Mouse (Mus musculus): ENCODE results near the gene Klhl7. TPM values are rescaled to one million over a fixed set of nuclear protein-coding genes. Genes with fewer than 3 reads are reported as not detected.

Gene Klhl7
- total RNA-seq, 2 experiments from 2014 or later = 89.5 to 98.3 TPM

DNA sequence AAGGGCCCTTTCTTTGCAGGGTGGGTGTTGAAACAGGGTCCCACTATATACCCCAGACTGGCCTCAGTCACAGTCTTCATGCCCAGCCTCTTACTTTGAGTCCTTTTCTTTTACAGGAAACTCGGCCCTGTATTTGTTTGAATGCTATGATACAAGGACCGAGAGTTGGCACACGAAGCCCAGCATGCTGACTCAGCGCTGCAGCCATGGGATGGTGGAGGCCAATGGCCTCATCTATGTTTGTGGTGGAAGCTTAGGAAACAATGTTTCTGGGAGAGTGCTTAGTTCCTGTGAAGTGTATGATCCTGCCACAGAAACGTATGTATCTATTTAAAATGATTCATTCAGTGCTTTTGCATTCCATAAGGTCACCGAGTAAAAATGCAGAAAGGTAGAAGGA, 56.4 kb downstream of the Klhl7 start:
- DNase-seq (ENCODE audit: low spot score in 2 of 2) = no peak
- intact Hi-C loops (cut with DNase I) = no loop called here

GRCm38 (mm10) chr5:24164789-24165445, 64.5 kb downstream of the Klhl7 start, which contains the start of gene Nupl2:
Nupl2 (plus strand) TSS chr5:24164963.
- intact Hi-C loops (cut with DNase I) = loop anchor here (1.0 to 5.0 kb wide), 4 partner anchors 65 to 323 kb away; partner anchors contain the start of genes Abcb8, Atg9b, Klhl7 and Nos3
- peak; percentile 97 for DNase-seq (ENCODE audit: low spot score in 2 of 2)

GRCm38 (mm10) chr5:24167263-24167662, 66.9 kb downstream of the Klhl7 start:
- peak in 1 of 2 experiments; percentile 31 for DNase-seq (ENCODE audit: low spot score in 2 of 2)
- intact Hi-C loops (cut with DNase I) = loop anchor here (2.0 to 5.0 kb wide), 4 partner anchors 94 to 325 kb away; partner anchors contain the start of genes Abcb8, Atg9b, Nos3 and Tomm7

DNA sequence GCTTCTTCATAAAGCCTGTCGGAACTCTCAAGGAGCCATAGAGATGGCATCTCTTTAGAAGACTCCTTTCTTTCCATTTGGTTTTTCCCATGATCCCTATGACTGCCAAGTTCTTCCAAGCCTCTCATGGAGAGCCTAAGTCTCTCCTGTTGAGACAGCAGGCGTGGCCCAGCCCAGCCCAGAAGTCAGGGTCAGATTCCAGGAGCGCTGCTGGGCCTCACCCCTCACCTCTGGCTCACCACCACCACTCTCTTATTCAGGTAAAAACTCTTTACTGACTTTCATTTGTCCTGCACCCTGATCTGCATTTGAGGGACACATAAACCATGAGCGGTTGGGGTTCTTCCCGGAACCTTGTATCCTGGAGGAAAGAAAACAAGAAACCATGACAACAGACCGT, 69.5 kb downstream of the Klhl7 start:
- intact Hi-C loops (cut with DNase I) = loop anchor here (5.0 kb wide), 3 partner anchors 192 to 328 kb away; partner anchors contain the start of genes Abcb8, Atg9b, Nos3 and Tomm7
- DNase-seq (ENCODE audit: low spot score in 2 of 2) = no peak

- intact Hi-C loops (cut with DNase I) = no loop called here
- no peak for DNase-seq (ENCODE audit: low spot score in 2 of 2)
Observed at GRCm38 (mm10) chr5:24172092-24172491, 71.7 kb downstream of the Klhl7 start.

GRCm38 (mm10) chr5:24181514-24182295, 81.3 kb downstream of the Klhl7 start:
- no peak for DNase-seq (ENCODE audit: low spot score in 2 of 2)
- intact Hi-C loops (cut with DNase I) = no loop called here

DNA sequence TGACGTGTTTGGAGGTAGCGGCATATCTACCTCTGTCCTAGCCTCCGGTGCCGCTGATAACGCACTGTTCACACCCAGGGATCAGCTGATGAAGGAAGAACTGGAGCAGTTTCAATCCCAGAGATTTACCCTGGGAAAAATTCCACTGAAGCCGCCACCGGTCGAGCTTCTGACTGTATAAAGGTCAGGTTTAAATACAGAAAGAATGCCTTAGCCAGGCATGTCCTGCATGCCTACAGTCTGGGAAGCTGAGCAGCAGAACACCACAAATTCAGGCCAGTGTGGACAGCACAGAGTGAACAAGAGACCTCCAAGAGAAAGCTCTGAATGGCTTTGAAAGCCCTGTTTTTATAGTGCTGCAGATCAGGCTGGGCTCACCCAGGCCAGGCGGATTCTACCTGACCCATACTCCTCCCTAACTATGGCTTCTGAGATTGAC, 81.9 kb downstream of the Klhl7 start:
- DNase-seq (ENCODE audit: low spot score in 2 of 2) = no peak
- intact Hi-C loops (cut with DNase I) = no loop called here

DNA sequence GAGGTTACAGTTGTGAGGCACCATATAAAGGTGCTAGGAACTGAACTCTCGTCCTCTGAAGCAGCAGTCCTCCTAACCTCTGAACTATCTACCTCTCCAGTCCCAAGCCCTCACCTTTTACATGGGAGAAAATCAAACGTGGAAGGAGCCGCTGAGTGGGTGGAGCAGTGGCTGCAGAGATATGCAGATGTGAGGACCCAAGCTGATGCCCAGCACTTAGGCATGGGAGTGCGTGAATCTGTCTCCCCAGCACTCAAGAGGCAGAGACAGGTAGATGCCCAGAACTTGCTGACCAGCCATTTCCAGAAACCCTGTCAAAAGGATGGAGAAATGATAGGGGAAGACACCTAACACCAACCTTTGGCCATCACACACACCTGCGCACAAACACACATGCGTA, 82.7 kb downstream of the Klhl7 start:
- intact Hi-C loops (cut with DNase I) = no loop called here

DNA sequence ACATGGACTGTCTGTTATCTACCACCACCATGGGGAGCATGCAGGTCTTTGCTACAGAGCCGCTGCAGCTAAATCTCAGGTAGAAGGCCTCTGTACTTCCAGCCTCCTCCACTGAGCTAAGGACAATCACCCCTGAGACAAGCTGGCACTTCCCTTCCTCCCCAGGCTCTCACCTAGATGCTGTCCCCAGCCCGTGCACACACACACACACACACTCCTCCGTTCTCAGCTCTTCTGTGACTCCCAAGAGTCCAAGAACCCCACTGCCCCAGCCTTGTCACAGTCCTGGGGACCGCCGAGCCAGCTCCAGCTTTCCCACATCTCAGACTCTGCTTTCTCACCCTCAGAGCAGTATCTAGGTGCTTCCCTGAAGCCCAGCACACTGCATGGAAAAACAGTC, 83.6 kb downstream of the Klhl7 start:
- DNase-seq (ENCODE audit: low spot score in 2 of 2) = no peak
- intact Hi-C loops (cut with DNase I) = no loop called here

More for the DNA sequence above, 82.7 kb downstream of the Klhl7 start:
- DNase-seq (ENCODE audit: low spot score in 2 of 2) = no peak

- intact Hi-C loops (cut with DNase I) = no loop called here
- no peak for DNase-seq (ENCODE audit: low spot score in 2 of 2)
Observed at GRCm38 (mm10) chr5:24188476-24188875, 88.1 kb downstream of the Klhl7 start.

DNA sequence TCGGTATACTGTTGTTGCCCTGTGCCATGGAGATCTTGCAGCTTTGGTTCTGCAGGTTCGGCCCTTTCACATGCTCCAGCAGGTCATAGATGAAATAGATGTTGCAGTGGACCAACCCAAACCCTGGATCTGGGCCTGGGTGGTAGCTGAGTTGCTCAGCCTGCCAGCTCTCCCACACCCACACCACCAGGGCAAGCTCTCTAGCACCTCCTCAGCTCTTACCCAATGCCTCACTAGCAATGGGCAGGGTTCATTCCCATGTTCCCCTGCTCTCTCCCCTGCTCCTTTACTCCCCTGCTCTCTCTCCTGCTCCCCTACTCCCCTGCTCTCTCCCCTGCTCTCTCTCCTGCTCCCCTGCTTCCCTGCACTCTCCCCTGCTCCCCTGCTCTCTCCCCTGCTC, 91.4 kb downstream of the Klhl7 start:
- no peak for DNase-seq (ENCODE audit: low spot score in 2 of 2)
- intact Hi-C loops (cut with DNase I) = no loop called here

DNA sequence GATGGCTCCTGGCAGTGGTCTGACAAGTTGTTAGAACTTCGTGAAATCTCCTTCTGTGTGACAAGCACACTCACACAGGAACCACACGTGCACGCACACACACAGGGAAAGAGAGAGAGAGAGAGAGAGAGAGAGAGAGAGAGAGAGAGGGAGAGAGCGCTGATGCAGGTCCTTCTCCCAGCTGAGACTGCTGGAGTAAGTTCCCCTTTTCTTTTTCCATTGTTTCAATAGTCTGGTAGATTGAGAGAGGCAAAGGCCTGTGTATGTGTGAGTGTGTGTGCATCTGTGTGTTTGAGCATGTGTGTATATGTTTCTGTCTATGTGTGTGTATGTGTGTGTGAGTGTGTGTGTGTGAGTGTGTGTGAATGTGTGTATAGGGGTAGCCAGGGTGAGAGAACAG, 100.6 kb downstream of the Klhl7 start:
- intact Hi-C loops (cut with DNase I) = no loop called here
- DNase-seq (ENCODE audit: low spot score in 2 of 2) = no peak

GRCm38 (mm10) chr5:24202492-24202891, 102.1 kb downstream of the Klhl7 start:
- intact Hi-C loops (cut with DNase I) = no loop called here
- peak; percentile 21 to 46 for DNase-seq (ENCODE audit: low spot score in 2 of 2)

- DNase-seq (ENCODE audit: low spot score in 2 of 2) = no peak
- intact Hi-C loops (cut with DNase I) = no loop called here
Observed at GRCm38 (mm10) chr5:24203266-24203665, 102.9 kb downstream of the Klhl7 start.

DNA sequence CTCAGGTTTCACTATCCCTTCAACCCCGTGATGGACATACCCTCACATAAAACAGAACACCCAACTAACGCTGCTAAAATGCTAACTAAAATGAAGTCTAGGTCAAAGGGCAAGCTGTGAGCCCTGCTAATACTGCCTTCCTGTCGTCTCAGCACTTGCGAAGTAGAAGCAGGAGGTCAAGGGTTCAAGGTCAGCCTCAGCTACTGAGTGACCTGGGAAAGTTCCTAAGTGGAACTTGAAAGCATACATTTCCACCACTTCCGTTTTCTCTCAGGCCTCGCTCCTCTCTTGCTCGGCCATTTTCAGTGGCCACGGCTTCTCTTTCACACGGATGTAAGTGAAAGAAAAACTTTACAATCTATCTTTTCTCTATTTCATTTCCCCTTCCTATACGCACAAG, 107.6 kb downstream of the Klhl7 start:
- no peak for DNase-seq (ENCODE audit: low spot score in 2 of 2)
- intact Hi-C loops (cut with DNase I) = no loop called here

DNA sequence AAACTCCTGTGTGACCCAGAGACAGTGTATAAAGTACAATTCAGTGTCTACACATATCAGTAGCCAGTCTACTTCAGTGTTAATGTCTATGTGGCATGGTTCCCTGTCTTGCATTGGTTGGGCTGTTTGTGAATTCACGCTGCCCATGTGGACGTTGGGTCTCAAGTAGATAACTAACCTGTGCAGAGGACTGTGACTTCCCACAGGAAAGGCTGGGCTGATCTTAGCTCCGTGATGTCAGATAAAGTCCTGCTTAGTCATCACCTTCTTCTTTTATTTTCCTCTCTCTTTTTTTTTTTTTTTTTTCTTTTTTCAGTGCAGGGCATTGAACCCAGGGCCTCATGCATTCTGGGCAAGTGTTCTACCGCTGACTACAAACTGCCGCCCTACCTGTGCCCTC, 108.1 kb downstream of the Klhl7 start:
- DNase-seq (ENCODE audit: low spot score in 2 of 2) = no peak
- intact Hi-C loops (cut with DNase I) = no loop called here

Other genes starting within 250 kb of the Klhl7 start
- gene Fam126a, start 69.9 kb upstream of the Klhl7 start, total RNA-seq (2021) = 10 to 100 TPM; 16.4 to 17.6 TPM
- 10 to 100 TPM; 11.1 to 13.1 TPM for gene Nupl2, start 64.4 kb downstream of the Klhl7 start, total RNA-seq (2021)

All from left cerebral cortex, postnatal 25 days (tissue).